Mouse (Mus musculus) liver, adult 2 months (tissue): ENCODE results near the gene Adgre5. TPM values are rescaled to one million over a fixed set of nuclear protein-coding genes. Genes with fewer than 3 reads are reported as not detected.

Source experiments
- DNase-seq: peaks from one replicate; pipeline ENCODE4 v3.0.0-alpha.2; 2011; ENCODE audit warnings: low read depth, low spot score; ENCODE audit errors: extremely low read depth
- H3K27ac ChIP-seq: fragments of 200-500 bp; replicated peaks from 2 replicates; pipeline ENCODE4 v1.5.1; 2012; ENCODE audit warnings: low read depth, mild to moderate bottlenecking, control low read depth, inconsistent platforms, low read length; ENCODE audit not compliant: insufficient read depth
- H3K27me3 ChIP-seq: fragments of 200-500 bp; 2 replicates; pipeline ENCODE4 v1.6.1; 2012; ENCODE audit warnings: mild to moderate bottlenecking, moderate library complexity, low read length, inconsistent platforms; ENCODE audit not compliant: control insufficient read depth, insufficient read depth
- H3K36me3 ChIP-seq: fragments of 200-500 bp; 2 replicates; pipeline ENCODE4 v1.6.1; 2012; ENCODE audit warnings: low read length, inconsistent platforms; ENCODE audit not compliant: control insufficient read depth, insufficient read depth
- H3K4me1 ChIP-seq: fragments of 200-500 bp; 2 replicates; pipeline ENCODE4 v1.6.1; 2011; ENCODE audit warnings: low read length; ENCODE audit not compliant: control insufficient read depth, insufficient read depth
- H3K4me3 ChIP-seq: fragments of 200-500 bp; 2 replicates; pipeline ENCODE4 v1.5.1; 2011; ENCODE audit warnings: low read depth, mild to moderate bottlenecking, control low read depth, low read length, moderate library complexity; ENCODE audit not compliant: insufficient read depth
- H3K79me2 ChIP-seq: fragments of 200-500 bp; 2 replicates; pipeline ENCODE4 v1.6.1; 2012; ENCODE audit warnings: inconsistent platforms, mild to moderate bottlenecking, low read length, moderate library complexity; ENCODE audit not compliant: control insufficient read depth, insufficient read depth
- H3K9ac ChIP-seq: fragments of 200-500 bp; 2 replicates; pipeline ENCODE4 v1.6.1; 2012; ENCODE audit warnings: low read depth, mild to moderate bottlenecking, control low read depth, inconsistent platforms, low read length
- CTCF ChIP-seq: fragments of 200-500 bp; IDR thresholded peaks from 2 replicates; pipeline ENCODE4 v1.5.1; 2011; ENCODE audit warnings: low read depth, low read length, control low read depth
- POLR2A ChIP-seq: fragments of 200-500 bp; IDR thresholded peaks from 2 replicates; pipeline ENCODE4 v1.6.1; 2011; ENCODE audit warnings: low read length, control low read depth; ENCODE audit not compliant: insufficient read depth; ENCODE audit errors: extremely low read depth
- WGBS: fragments of 180-500 bp; shearing (Covaris S2); methylation state at CpG from one replicate; pipeline ENCODE4 v1.1.7; 2018; 5-methylcytosine and 5-hydroxymethylcytosine counted together
- polyA plus RNA-seq: library from polyadenylated mRNA; depleted of rRNA; stranded (reverse); fragments of >200 nt; gene quantifications from 2 replicates; pipeline ENCODE4 v1.2.3, GENCODE M21; 2012
- total RNA-seq: library from RNA; depleted of rRNA; stranded (reverse); fragments of >200 nt; gene quantifications from 2 replicates; pipeline ENCODE4 v1.2.3, GENCODE M21; 2014

The Adgre5 gene
- total and polyA plus RNA-seq, 2 experiments = 17.9 to 20.8 TPM

GRCm38 (mm10) chr8:83706411-83706810 is 34.7 kb downstream of the Adgre5 start:
- Histone ChIP-seq H3K4me1 (no peaks in the 10 kb centered on the region), H3K27ac (no peak overlapping the region), H3K79me2 (no peaks in the 10 kb centered on the region), H3K27me3 (no peaks in the 10 kb centered on the region), H3K36me3 (no peaks in the 10 kb centered on the region), H3K4me3 (no peak overlapping the region), H3K9ac (no peak overlapping the region)
- no peak for DNase-seq
- 79% methylated on average over 5 of the region's 5 CpGs for WGBS
- TF ChIP-seq POLR2A (no peak), CTCF (no peak)

- no peaks in the 10 kb centered on the region for H3K36me3 ChIP-seq
- no peak overlapping the region for H3K27ac ChIP-seq
- no peak overlapping the region for H3K9ac ChIP-seq
- H3K79me2 ChIP-seq = peaks cover 5% of the 10 kb centered on the region; the same call in 1 of the 2 replicates
- no peak for DNase-seq
- H3K4me3 ChIP-seq = no peak overlapping the region
- 87% methylated on average over 4 of the region's 4 CpGs for WGBS
- H3K27me3 ChIP-seq = no peaks in the 10 kb centered on the region
- no peak for TF ChIP-seq CTCF
- no peak for TF ChIP-seq POLR2A
- H3K4me1 ChIP-seq = 0 out of 2 replicates have a peak, but pooled peaks cover 3% of the 10 kb centered on the region
These were observed 37.7 kb downstream of the Adgre5 start for GRCm38 (mm10) chr8:83703426-83703825.

GRCm38 (mm10) chr8:83700423-83701085 is 40.6 kb downstream of the Adgre5 start:
- H3K9ac ChIP-seq = no peak overlapping the region
- H3K4me3 ChIP-seq = no peak overlapping the region
- H3K36me3 ChIP-seq = no peaks in the 10 kb centered on the region
- peaks cover 14% of the 10 kb centered on the region; the same call in 1 of the 2 replicates for H3K79me2 ChIP-seq
- H3K4me1 ChIP-seq = 0 out of 2 replicates have a peak, but pooled peaks cover 7% of the 10 kb centered on the region
- TF ChIP-seq CTCF = no peak
- TF ChIP-seq POLR2A = no peak
- H3K27me3 ChIP-seq = no peaks in the 10 kb centered on the region
- no peak for DNase-seq
- WGBS = 78% methylated on average over 9 of the region's 9 CpGs
- no peak overlapping the region for H3K27ac ChIP-seq

GRCm38 (mm10) chr8:83699566-83699965 is 41.6 kb downstream of the Adgre5 start:
- DNase-seq = peak; percentile 22
- H3K4me3 ChIP-seq = peak overlapping the region; percentile 73
- peak overlapping the region; percentile 53 for H3K27ac ChIP-seq
- H3K27me3 ChIP-seq = no peaks in the 10 kb centered on the region
- H3K36me3 ChIP-seq = no peaks in the 10 kb centered on the region
- H3K79me2 ChIP-seq = peaks cover 14% of the 10 kb centered on the region; the same call in 1 of the 2 replicates
- H3K4me1 ChIP-seq = peaks cover 10% of the 10 kb centered on the region; the same call in 1 of the 2 replicates
- H3K9ac ChIP-seq = peak overlapping the region; percentile 74
- no peak for TF ChIP-seq CTCF
- no peak for TF ChIP-seq POLR2A
- 27% methylated on average over 9 of the region's 9 CpGs for WGBS

GRCm38 (mm10) chr8:83698661-83699453 is 42.3 kb downstream of the Adgre5 start, which contains the start of gene Pkn1:
TSS of gene Pkn1 (minus strand) at chr8:83699179.
- peak; percentile 47 for DNase-seq

More at GRCm38 (mm10) chr8:83698661-83699453, 42.3 kb downstream of the Adgre5 start, which contains the start of gene Pkn1:
- WGBS = 1% methylated on average over 80 of the region's 85 CpGs
- Histone ChIP-seq H3K79me2 (peaks cover 14% of the 10 kb centered on the region; the same call in 1 of the 2 replicates), H3K36me3 (no peaks in the 10 kb centered on the region), H3K4me3 (peak within 1 kb of the TSS; percentile 73), H3K27ac (peak within 1 kb of the TSS; percentile 73), H3K9ac (peak within 1 kb of the TSS; percentile 99), H3K27me3 (no peaks in the 10 kb centered on the region), H3K4me1 (peaks cover 10% of the 10 kb centered on the region; the same call in 1 of the 2 replicates)
- TF ChIP-seq POLR2A (peak; percentile 48; the same call in 1 of the 2 replicates), CTCF (no peak)
